Mouse (Mus musculus) cerebellum, adult 2 months (tissue): ENCODE measurements around the gene Atf7ip. TPM values are rescaled to one million over a fixed set of nuclear protein-coding genes. Genes with fewer than 3 reads are reported as not detected.
"Not testable (repeated sequence)": the region's sequence is repeated elsewhere in the genome, so short reads cannot be mapped to it uniquely, and the experiment has no call there.

ENCODE experiments used
- DNase-seq, 2 experiments: peaks; one replicate each; pipeline ENCODE4 v3.0.0; 2021
- H3K27ac ChIP-seq: fragments of 200-500 bp; 2 replicates; pipeline ENCODE4 v1.5.1; 2012; ENCODE audit warnings: low read length, control low read depth, inconsistent platforms; ENCODE audit not compliant: insufficient read depth
- H3K27me3 ChIP-seq: fragments of 200-500 bp; 2 replicates; pipeline ENCODE4 v1.6.1; 2012; ENCODE audit warnings: inconsistent platforms, mild to moderate bottlenecking, low read length, moderate library complexity; ENCODE audit not compliant: control insufficient read depth, insufficient read depth
- H3K4me1 ChIP-seq: fragments of 200-500 bp; 2 replicates; pipeline ENCODE4 v1.6.1; 2011; ENCODE audit warnings: low read length; ENCODE audit not compliant: control insufficient read depth, insufficient read depth
- H3K4me3 ChIP-seq: fragments of 200-500 bp; replicated peaks from 2 replicates; pipeline ENCODE3; 2011; ENCODE audit warnings: mild to moderate bottlenecking, low read depth, low read length, control low read depth; ENCODE audit not compliant: insufficient read depth
- CTCF ChIP-seq: fragments of 200-500 bp; IDR thresholded peaks from 2 replicates; pipeline ENCODE4 v1.5.1; 2011; ENCODE audit warnings: low read depth, mild to moderate bottlenecking, control low read depth, low read length, moderate library complexity, borderline replicate concordance; ENCODE audit not compliant: insufficient read depth
- POLR2A ChIP-seq: fragments of 200-500 bp; IDR thresholded peaks from 2 replicates; pipeline ENCODE4 v1.6.1; 2011; ENCODE audit warnings: low read length, control low read depth, borderline replicate concordance; ENCODE audit not compliant: insufficient read depth
- WGBS: fragments of 180-500 bp; shearing (Covaris S2); methylation state at CpG from one replicate; pipeline ENCODE4 v1.1.7; 2018; 5-methylcytosine and 5-hydroxymethylcytosine counted together
- polyA plus RNA-seq: library from polyadenylated mRNA; depleted of rRNA; stranded (reverse); fragments of >200 nt; gene quantifications from 2 replicates; pipeline ENCODE4 v1.2.3, GENCODE M21; 2012; rRNA removed

Atf7ip gene
- polyA plus RNA-seq = 70.5 and 83.0 TPM in 2 replicates

DNA sequence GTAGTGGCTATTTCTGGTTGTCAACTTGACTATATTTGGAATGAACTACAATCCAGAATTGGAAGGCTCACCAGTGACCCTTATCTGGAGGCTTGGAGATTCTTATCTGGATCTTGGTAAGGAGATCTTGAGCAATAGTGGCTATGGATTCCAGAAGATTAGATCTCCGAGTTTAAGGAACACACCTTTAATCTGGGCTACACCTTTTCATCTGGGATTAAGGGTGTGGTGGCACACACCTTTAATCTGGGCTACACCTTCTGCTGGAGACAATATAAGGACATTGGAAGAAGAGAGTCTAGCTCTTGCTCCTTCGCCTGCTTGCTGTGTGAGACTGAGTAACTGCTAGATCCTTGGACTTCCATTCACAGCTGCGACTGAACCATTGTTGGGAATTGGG is at the start of gene Atf7ip:
Atf7ip (plus strand) TSS at position 301 of the 400 bp plus-strand sequence.
- H3K27me3 ChIP-seq, H3K4me3 ChIP-seq, H3K27ac ChIP-seq, DNase-seq, H3K4me1 ChIP-seq: not testable (repeated sequence)
- WGBS = 87% methylated on average over 3 of the region's 3 CpGs

DNA sequence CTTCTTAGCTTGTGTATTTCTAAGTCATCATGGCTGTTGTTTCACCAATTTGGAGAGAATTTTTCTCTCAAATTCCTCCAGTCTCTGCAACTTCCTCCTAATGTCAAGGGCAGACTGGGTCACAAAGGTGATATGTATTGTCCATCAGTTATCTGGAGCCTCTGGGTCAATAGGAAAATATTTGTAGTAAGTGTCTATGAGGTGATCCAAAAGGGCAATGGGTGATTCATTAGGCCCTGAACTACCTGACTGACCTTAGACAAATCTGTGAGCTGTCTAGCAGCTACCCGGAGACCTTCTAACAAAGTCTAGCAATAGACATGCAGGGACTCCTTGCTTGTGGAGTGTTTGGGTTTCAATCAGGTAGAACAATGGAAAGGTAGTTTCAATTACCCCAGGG is 49.7 kb upstream of the Atf7ip start:
- 100% methylated on average over 1 of the region's 1 CpGs for WGBS
- no peaks in the 10 kb centered on the region for H3K27me3 ChIP-seq
- H3K4me1 ChIP-seq = no peaks in the 10 kb centered on the region
- H3K27ac ChIP-seq = no peak overlapping the region
- H3K4me3 ChIP-seq = no peak overlapping the region
- TF ChIP-seq POLR2A = no peak
- no peak for TF ChIP-seq CTCF
- no peak for DNase-seq

DNA sequence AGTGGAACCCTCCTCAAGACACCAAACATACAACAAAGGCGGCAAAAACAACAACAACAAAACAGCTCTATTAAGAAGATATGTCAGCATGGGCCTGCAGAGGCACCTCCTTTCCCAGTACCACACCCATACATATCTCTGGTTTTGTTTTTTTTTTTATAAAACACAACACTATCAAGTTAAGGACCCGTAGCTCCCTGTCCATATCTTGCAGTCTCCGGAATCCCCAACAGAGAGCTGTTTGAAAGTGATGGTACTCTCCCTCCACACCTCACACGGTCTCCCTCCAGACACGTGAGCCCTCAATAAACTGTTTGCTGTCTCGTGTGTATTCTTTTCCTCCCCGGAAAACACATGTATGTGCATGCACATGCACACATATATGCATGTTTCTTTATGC is 46.8 kb upstream of the Atf7ip start:
- no peaks in the 10 kb centered on the region for H3K4me1 ChIP-seq
- no peak overlapping the region for H3K4me3 ChIP-seq
- H3K27ac ChIP-seq = no peak overlapping the region
- H3K27me3 ChIP-seq = no peaks in the 10 kb centered on the region
- 95% methylated on average over 7 of the region's 7 CpGs for WGBS
- no peak for DNase-seq
- TF ChIP-seq CTCF (no peak), POLR2A (no peak)

DNA sequence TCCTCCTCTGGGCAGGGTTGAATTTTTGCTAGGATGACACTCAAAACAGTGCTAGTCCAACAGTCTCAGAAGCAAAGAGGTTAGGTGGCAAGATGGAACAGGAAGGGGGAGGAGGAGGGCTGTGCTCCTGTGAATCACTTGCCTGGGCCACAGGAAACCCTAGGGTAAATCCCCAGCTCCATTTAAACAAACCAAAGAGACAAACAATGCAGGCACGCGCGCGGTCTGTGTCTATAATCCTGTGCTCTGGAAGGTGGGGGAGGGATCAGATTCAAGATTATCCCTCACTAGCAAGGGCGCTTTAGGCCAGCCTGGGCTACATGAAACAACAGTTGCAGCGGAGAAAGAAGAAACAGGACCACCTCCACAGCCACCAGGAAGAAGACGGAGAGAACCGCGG is 42.5 kb upstream of the Atf7ip start:
- no peaks in the 10 kb centered on the region for H3K27me3 ChIP-seq
- no peak overlapping the region for H3K4me3 ChIP-seq
- peaks cover 4% of the 10 kb centered on the region; the same call in 1 of the 2 replicates for H3K4me1 ChIP-seq
- TF ChIP-seq POLR2A = no peak
- no peak for TF ChIP-seq CTCF
- DNase-seq = no peak
- 86% methylated on average over 9 of the region's 9 CpGs for WGBS
- H3K27ac ChIP-seq = no peak overlapping the region

DNA sequence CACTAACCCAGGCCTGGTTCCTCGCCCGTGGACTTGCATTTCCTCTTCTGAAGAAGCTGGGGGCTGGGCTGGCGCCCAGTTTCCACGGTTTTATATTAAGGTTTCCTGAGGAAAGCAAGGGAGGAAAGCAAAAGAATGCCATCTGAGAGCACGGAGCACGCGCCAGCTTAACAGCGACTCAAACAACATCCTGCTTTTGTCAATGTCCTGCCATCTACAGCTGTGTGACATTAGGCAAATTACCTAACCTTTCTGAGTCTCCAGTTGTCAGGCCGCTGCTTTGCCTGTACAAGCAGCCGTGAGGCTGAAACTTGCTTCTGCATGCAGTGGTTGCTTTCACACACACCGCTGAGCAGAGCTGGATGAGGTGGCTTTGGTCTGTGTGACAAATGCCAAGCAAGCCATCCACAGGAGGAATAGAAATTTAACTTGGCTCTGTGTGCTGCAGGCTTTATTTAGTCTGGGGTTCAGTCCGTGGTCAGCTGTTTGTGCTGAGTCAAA is 41.8 kb upstream of the Atf7ip start:
- no peaks in the 10 kb centered on the region for H3K27me3 ChIP-seq
- H3K4me3 ChIP-seq = no peak overlapping the region
- TF ChIP-seq POLR2A = no peak
- TF ChIP-seq CTCF = no peak
- H3K4me1 ChIP-seq = peaks cover 10% of the 10 kb centered on the region
- peak in 1 of 2 experiments; percentile 12 for DNase-seq
- no peak overlapping the region for H3K27ac ChIP-seq
- 72% methylated on average over 12 of the region's 12 CpGs for WGBS

DNA sequence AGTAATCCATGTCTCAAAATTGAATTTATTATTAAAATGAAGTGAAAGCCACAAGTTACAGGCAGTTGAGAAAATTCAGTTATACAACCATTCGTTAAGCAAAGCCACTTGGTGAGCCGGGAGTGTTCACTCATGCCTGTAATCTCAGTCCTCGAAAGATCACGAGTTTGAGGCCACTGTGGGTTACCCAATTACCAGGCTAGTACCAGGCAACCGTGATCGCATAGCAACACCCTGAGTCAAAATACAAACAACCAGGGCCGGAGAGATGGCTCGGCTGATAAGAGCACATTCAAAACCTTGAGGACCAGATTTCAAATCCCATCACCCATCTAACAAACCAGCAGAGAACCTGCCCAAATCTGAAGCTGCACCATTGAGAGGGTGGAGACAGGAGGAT is 40.9 kb upstream of the Atf7ip start:
- H3K4me3 ChIP-seq = no peak overlapping the region
- no peaks in the 10 kb centered on the region for H3K27me3 ChIP-seq
- no peak for TF ChIP-seq POLR2A
- TF ChIP-seq CTCF = no peak
- no peak overlapping the region for H3K27ac ChIP-seq
- WGBS = 93% methylated on average over 8 of the region's 8 CpGs
- H3K4me1 ChIP-seq = peaks cover 10% of the 10 kb centered on the region
- no peak for DNase-seq

DNA sequence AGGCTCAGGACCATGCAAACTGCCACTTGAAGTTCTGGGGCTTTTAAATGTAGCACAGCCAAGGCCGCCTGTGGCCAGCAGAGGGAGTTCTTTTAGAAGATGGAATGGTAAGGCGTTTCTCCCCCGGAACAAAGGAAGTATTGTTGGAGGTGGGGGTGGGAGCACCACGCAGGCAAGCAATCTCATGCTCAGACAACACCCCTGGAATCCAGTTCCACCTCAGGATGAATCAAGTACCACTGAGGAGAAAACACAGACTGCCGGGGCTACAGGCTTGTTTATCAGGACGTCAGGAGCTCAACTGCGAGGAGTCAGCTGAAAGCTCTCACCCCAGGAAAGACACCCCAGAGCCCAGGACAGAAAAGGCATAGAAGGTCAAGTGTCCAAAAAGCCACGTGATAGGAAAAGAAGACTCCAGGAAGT is 40.0 kb upstream of the Atf7ip start:
- DNase-seq = peak; percentile 63 to 71
- Histone ChIP-seq H3K4me3 (peak overlapping the region; percentile 27), H3K4me1 (peaks cover 13% of the 10 kb centered on the region), H3K27me3 (no peaks in the 10 kb centered on the region), H3K27ac (peak overlapping the region; percentile 26; the same call in 1 of the 2 replicates)
- no peak for TF ChIP-seq POLR2A
- TF ChIP-seq CTCF = peak; percentile 66
- WGBS = 22% methylated on average over 8 of the region's 8 CpGs

DNA sequence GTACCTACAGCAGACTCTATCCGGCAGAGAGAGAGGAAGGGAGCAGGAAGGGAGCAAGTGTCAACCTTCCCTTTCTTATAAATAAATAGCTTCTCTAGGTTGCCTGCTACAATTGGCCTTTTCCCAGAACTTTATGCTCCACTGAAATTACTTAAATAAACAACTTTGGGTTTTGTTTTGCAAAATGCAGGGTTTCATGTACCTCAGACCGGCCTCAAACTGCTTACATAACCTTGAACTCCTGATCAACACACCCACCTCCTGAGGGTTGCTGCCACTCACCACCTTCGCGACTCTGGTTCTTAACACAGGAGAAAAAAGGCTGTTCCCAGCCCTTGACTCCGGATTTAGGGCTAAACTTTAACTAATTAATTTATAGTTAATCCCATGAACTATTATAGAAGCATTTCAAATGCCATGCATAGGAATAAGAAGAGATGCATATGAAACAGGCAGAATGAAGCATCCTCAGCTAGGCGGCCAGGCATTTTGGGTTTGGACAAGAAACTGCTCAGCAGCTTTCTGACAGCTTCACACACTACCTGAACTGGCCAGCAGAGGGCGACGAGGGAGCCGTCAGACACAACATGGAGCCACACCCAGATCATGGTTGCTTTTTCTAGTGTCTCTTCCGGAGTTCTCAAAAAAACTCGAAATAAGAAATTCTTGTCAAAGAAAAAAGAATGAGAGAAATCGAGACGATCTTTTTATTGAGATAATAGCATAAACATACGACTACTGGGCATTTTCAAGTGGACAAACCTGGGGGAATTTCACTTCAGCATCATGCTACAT is 38.8 kb upstream of the Atf7ip start:
- no peaks in the 10 kb centered on the region for H3K27me3 ChIP-seq
- H3K27ac ChIP-seq = peak overlapping the region; percentile 88; the same call in 1 of the 2 replicates
- no peak overlapping the region for H3K4me3 ChIP-seq
- peaks cover 13% of the 10 kb centered on the region for H3K4me1 ChIP-seq
- DNase-seq = peak; percentile 78 to 85
- TF ChIP-seq POLR2A = no peak
- peak; percentile 76 for TF ChIP-seq CTCF
- 54% methylated on average over 14 of the region's 14 CpGs for whole genome bisulfite sequencing
